Mouse (Mus musculus) liver, embryonic 14.5 days (tissue): ENCODE data around the gene Cth. TPM values are rescaled to one million over a fixed set of nuclear protein-coding genes. Genes with fewer than 3 reads are reported as not detected.

Source experiments
- ATAC-seq: fragments of 200-750 bp; cut with Nextera tagmentation; 2 replicates; pipeline ENCODE4 v1.8.0; 2017; ENCODE audit warnings: moderate number of reproducible peaks, mild to moderate bottlenecking, moderate library complexity; ENCODE audit not compliant: insufficient read depth
- DNase-seq, 3 experiments: peaks; one replicate each; pipeline ENCODE4 v3.0.0-alpha.2; 2012 to 2013; ENCODE audit warnings: low read depth in 3 of 3, low spot score in 3 of 3
- H3K27ac ChIP-seq: fragments of 300-500 bp; sonication (generic); 2 replicates; pipeline ENCODE4 v1.5.1; 2014; ENCODE audit warnings: moderate library complexity, mild to moderate bottlenecking, control low read depth, inconsistent platforms
- H3K27me3 ChIP-seq: fragments of 300-500 bp; sonication (generic); 2 replicates; pipeline ENCODE4 v1.6.1; 2014; ENCODE audit warnings: mild to moderate bottlenecking, low read length, moderate library complexity; ENCODE audit not compliant: control insufficient read depth, insufficient read depth
- H3K36me3 ChIP-seq: fragments of 300-500 bp; sonication (generic); replicated peaks from 2 replicates; pipeline ENCODE4 v1.6.1; 2014; ENCODE audit warnings: low read depth; ENCODE audit not compliant: control insufficient read depth, insufficient read depth
- H3K4me1 ChIP-seq, 2 experiments: fragments of 200-500 bp in 1 of 2; fragments of 300-500 bp in 1 of 2; sonication (generic) in 1 of 2; replicated peaks; 2 replicates each; pipeline ENCODE4 v1.6.1; 2012 to 2014; ENCODE audit warnings: antibody characterized with exemption in 1 of 2, inconsistent platforms in 1 of 2, low read length in 1 of 2; ENCODE audit not compliant: control insufficient read depth in 2 of 2, insufficient read depth in 2 of 2
- H3K4me2 ChIP-seq: fragments of 300-500 bp; sonication (generic); 2 replicates; pipeline ENCODE4 v1.6.1; 2014; ENCODE audit warnings: low read depth, mild to moderate bottlenecking, control low read depth, moderate library complexity
- H3K4me3 ChIP-seq, 2 experiments: fragments of 200-500 bp in 1 of 2; fragments of 300-500 bp in 1 of 2; sonication (generic) in 1 of 2; 2 replicates each; pipeline ENCODE4 v1.5.1; 2012 to 2014; ENCODE audit warnings: low read depth in 2 of 2, low read length in 2 of 2, mild to moderate bottlenecking in 2 of 2, control low read depth in 1 of 2, inconsistent platforms in 1 of 2, moderate library complexity in 1 of 2; ENCODE audit not compliant: insufficient read depth in 1 of 2
- H3K9ac ChIP-seq: fragments of 300-500 bp; sonication (generic); replicated peaks from 2 replicates; pipeline ENCODE4 v1.6.1; 2014; ENCODE audit warnings: mild to moderate bottlenecking, control low read depth, moderate library complexity
- H3K9me3 ChIP-seq: fragments of 300-500 bp; sonication (generic); 2 replicates; pipeline ENCODE4 v1.6.1; 2016; ENCODE audit warnings: low read length, mixed read lengths; ENCODE audit not compliant: control insufficient read depth
- CTCF ChIP-seq: IDR thresholded peaks from 2 replicates; pipeline ENCODE4 v1.5.1; 2016; ENCODE audit warnings: antibody characterized with exemption, low read depth, control low read depth
- EP300 ChIP-seq: IDR thresholded peaks from 2 replicates; pipeline ENCODE4 v1.6.1; 2016; ENCODE audit warnings: antibody characterized with exemption, low read depth
- WGBS: fragments of 180-500 bp; shearing (Covaris S2); extraction: QIAGEN DNeasy Blood & Tissue Kit; methylation state at CpG from one replicate; pipeline ENCODE4 v1.1.7; 2014; ENCODE audit not compliant: insufficient replicate concordance; 5-methylcytosine and 5-hydroxymethylcytosine counted together
- polyA plus RNA-seq, 2 experiments: library from polyadenylated mRNA; depleted of rRNA in 1 of 2; stranded (reverse) in 1 of 2; unstranded in 1 of 2; fragments of >200 nt; fragmentation: Nextera tagmentation in 1 of 2; extraction: Ambion mirVana in 1 of 2; gene quantifications; 2 replicates each; pipeline versions ENCODE4 v1.2.1 to v1.2.3; 2012 to 2014

Cth gene
- polyA plus RNA-seq, 2 experiments, result 25.3 to 32.6 TPM

DNA sequence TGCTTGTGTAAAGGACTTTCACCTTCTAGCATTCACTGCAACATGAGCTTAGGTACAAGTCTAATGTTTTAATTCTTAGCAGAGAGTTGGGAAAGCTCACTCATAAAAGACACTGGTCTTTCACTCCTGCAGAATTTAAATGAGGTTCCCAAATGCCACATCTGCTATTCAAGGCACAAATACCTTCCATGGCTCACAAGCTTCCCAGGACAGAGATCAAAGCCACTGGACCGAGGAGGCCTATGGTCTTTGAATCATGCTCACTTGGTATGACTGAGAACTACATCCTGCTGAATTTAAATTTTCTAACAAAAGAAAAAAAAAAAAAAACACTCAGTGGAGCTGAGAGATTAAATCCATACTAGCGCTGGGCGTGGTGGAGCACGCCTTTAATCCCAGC is 8.5 kb downstream of the Cth start:
- no peak for ATAC-seq
- 70% methylated on average over 4 of the region's 4 CpGs for WGBS
- DNase-seq, result no peak

GRCm38 (mm10) chr3:157912155-157912554 is 12.7 kb downstream of the Cth start:
- Histone ChIP-seq H3K4me3 (no peak overlapping the region), H3K36me3 (no peaks in the 10 kb centered on the region), H3K27me3 (no peaks in the 10 kb centered on the region), H3K9me3 (no peaks in the 10 kb centered on the region), H3K27ac (no peak overlapping the region), H3K9ac (no peak overlapping the region), H3K4me1 (no peaks in the 10 kb centered on the region), H3K4me2 (no peak overlapping the region)
- WGBS, result 72% methylated on average over 2 of the region's 2 CpGs
- TF ChIP-seq EP300 (no peak), CTCF (no peak)
- no peak for ATAC-seq
- DNase-seq, result no peak

More for the DNA sequence above, 8.5 kb downstream of the Cth start:
- Histone ChIP-seq H3K4me3 (no peak overlapping the region), H3K36me3 (no peaks in the 10 kb centered on the region), H3K9me3 (no peaks in the 10 kb centered on the region), H3K27ac (no peak overlapping the region), H3K4me2 (no peak overlapping the region), H3K9ac (no peak overlapping the region), H3K27me3 (no peaks in the 10 kb centered on the region), H3K4me1 (no peaks in the 10 kb centered on the region)
- no peak for TF ChIP-seq CTCF
- TF ChIP-seq EP300, result no peak

DNA sequence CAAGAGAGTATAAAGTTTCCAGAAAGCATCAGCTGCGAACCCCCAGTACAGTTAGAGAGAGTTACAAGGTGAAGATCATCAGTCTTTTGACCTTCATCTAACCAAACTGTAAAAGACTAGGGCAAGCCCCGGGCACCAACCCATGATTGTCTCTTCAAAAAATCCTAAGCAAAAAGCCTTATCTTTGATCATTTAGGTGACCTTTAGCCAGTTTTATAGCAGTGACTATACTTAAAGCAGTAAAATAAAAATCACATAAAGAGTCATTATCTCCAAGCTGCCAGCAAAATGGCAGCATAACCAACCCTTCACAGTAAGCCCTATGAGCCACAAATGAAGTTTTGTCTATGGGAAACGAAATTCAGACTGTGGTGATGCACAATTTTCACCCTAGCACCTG is 14.6 kb downstream of the Cth start:
- Histone ChIP-seq H3K27me3 (no peaks in the 10 kb centered on the region), H3K4me2 (no peak overlapping the region), H3K9ac (no peak overlapping the region), H3K4me1 (no peaks in the 10 kb centered on the region), H3K9me3 (no peaks in the 10 kb centered on the region), H3K36me3 (no peaks in the 10 kb centered on the region), H3K27ac (no peak overlapping the region), H3K4me3 (no peak overlapping the region)
- ATAC-seq, result no peak
- no peak for DNase-seq
- WGBS, result 47% methylated on average over 3 of the region's 3 CpGs
- TF ChIP-seq EP300 (no peak), CTCF (no peak)

DNA sequence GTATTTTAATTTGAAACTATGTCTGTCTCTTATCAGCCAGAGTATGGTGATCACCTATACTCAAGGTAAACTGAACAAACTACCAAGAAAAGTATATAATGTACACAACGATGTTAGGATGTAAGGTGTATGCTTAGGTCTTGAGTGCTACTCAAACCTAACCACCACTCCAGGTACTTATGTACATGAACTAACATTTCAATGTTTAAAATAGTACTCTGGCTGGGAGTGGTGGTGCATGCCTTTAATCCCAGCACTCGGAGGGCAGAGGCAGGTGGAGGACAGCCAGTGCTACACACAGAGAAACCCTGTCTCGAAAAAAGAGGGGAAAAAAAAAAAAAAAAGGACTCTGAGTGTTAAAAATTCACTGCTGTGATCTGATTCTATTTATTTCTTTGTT is 16.7 kb downstream of the Cth start:
- Histone ChIP-seq H3K9me3 (no peaks in the 10 kb centered on the region), H3K27me3 (no peaks in the 10 kb centered on the region), H3K4me2 (no peak overlapping the region), H3K4me1 (no peaks in the 10 kb centered on the region), H3K27ac (no peak overlapping the region), H3K4me3 (no peak overlapping the region), H3K36me3 (no peaks in the 10 kb centered on the region), H3K9ac (no peak overlapping the region)
- WGBS, result 64% methylated on average over 3 of the region's 3 CpGs
- no peak for ATAC-seq
- no peak for TF ChIP-seq CTCF
- no peak for TF ChIP-seq EP300
- DNase-seq, result no peak

GRCm38 (mm10) chr3:157901721-157902120 is 23.2 kb downstream of the Cth start:
- WGBS, result 67% methylated on average over 5 of the region's 5 CpGs
- ATAC-seq (no peak), DNase-seq (no peak)
- H3K4me1 ChIP-seq, result no peaks in the 10 kb centered on the region
- H3K27me3 ChIP-seq, result no peaks in the 10 kb centered on the region
- H3K9ac ChIP-seq, result no peak overlapping the region
- H3K4me2 ChIP-seq, result no peak overlapping the region
- TF ChIP-seq EP300 (no peak), CTCF (no peak)
- H3K36me3 ChIP-seq, result no peaks in the 10 kb centered on the region
- no peak overlapping the region for H3K27ac ChIP-seq
- H3K9me3 ChIP-seq, result no peaks in the 10 kb centered on the region
- H3K4me3 ChIP-seq, result no peak overlapping the region
